Comparison of ENCODE assay signal across 8 mouse cellular contexts in genomic region chr7:16286026-16286961, GRCm38 (mm10). TPM values are rescaled to one million over a fixed set of nuclear protein-coding genes. Genes with fewer than 3 reads are reported as not detected.
DNase-seq lines count a peak whose midpoint lies in the region; ATAC-seq and TF ChIP-seq lines count a peak whose summit lies in the region.

Ccdc9 (minus strand) TSS chr7:16286795.

- peak; percentile 66 for TF ChIP-seq POLR2A in cortical plate, adult 2 months (IDR thresholded peaks at IDR 0.05; ENCODE audit: extremely low read depth, insufficient read depth, low read length)

- peak; percentile 100 for DNase-seq in gastrocnemius, postnatal 10 days
- DNase-seq in induced T-regulatory cell, adult 2 months (ENCODE audit: low read depth), result peak; percentile 100
- DNase-seq in left cerebral cortex, adult 9 months (ENCODE audit: low spot score in 2 of 2), result peak; percentile 99
- DNase-seq in right cerebral cortex, postnatal 14 days, result peak; percentile 100
- peak; percentile 100 for DNase-seq in urinary bladder, postnatal 36 days (ENCODE audit: low spot score in 2 of 2)

- no peak within 1 kb of the TSS for H3K27ac ChIP-seq in cortical plate, adult 2 months (ENCODE audit: insufficient read depth, low read length)

- peak within 1 kb of the TSS; percentile 50 for H3K4me3 ChIP-seq in cortical plate, adult 2 months (ENCODE audit: insufficient read depth, low read length)

- no peak for TF ChIP-seq CTCF in cortical plate, adult 2 months (IDR thresholded peaks at IDR 0.05; ENCODE audit: extremely low read depth, insufficient read depth, low read length)

- no peaks in the 10 kb centered on the region for H3K4me1 ChIP-seq in cortical plate, adult 2 months (ENCODE audit: control insufficient read depth, insufficient read depth, low read length)

- ATAC-seq in activated CD4-positive, CD25-positive, alpha-beta regulatory T cell, adult 4 months, result peak; percentile 77
- peak; percentile 82 for ATAC-seq in megakaryocyte progenitor cell, adult 5-6 weeks (replicated peaks; ENCODE audit: poor library complexity)

RNA-seq across cellular contexts. Expression of gene Ccdc9, which starts in this region (rescaled TPM):
- polyA plus RNA-seq in activated CD4-positive, CD25-positive, alpha-beta regulatory T cell, adult 4 months (2017; shearing (Covaris generic)), result 10 to 100 TPM; 11.1 to 11.2 TPM
- polyA plus RNA-seq in cortical plate, adult 2 months (2012; rRNA removed), result 68.9 and 79.1 TPM in 2 replicates
- total RNA-seq in gastrocnemius, postnatal 10 days (2021), result 10 to 100 TPM; 34.0 to 47.6 TPM
- 17.3 and 19.8 TPM in 2 replicates for total RNA-seq in megakaryocyte progenitor cell, adult 5-6 weeks (2015)
- total RNA-seq in megakaryocyte progenitor cell, adult 5-6 weeks (2017), result 87.9 and 99.6 TPM in 2 replicates
